Mouse (Mus musculus) heart, postnatal 14 days (tissue): ENCODE results near the gene Gm17334. TPM values are rescaled to one million over a fixed set of nuclear protein-coding genes. Genes with fewer than 3 reads are reported as not detected.
"Not testable (repeated sequence)": the region's sequence is repeated elsewhere in the genome, so short reads cannot be mapped to it uniquely, and the experiment has no call there.

ENCODE experiments used
- DNase-seq, 2 experiments: peaks; one replicate each; pipeline ENCODE4 v3.0.0; 2021 to 2022
- intact Hi-C: fragments of 180-260 bp; cut with DNase I; formaldehyde crosslinking; loops from one replicate; pipeline ENCODE4 v1.15.1; 2025
- total RNA-seq, 2 experiments: library from RNA; stranded (reverse); gene quantifications; 2 replicates each; pipeline ENCODE4 v1.2.3; 2021

The Gm17334 gene
- total RNA-seq, 2 experiments from 2014 or later, result not detected

- DNase-seq, result no peak
- intact Hi-C loops, result no loop called here
These were observed 814 bp upstream of the Gm17334 start for GRCm38 (mm10) chr11:53773641-53774360.

DNA sequence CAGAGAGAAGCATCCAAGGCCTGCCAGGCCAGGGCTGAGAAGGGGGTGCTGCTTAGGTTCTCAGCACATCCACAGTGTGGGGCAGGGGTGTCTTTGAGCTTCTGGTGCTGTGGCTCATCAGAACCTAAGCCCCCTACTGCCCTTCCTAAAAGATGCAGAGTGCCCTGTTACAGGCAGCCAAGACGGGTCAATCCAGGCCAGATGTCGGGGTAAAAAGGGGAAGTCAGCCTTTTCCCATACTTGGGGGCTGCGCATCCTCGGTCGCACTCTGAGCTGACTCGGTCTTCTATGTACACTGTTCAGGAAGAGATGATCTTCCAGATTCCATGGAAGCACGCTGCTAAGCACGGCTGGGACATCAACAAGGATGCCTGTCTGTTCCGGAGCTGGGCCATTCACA, 451 bp downstream of the Gm17334 start:
- intact Hi-C loops, result no loop called here
- no peak for DNase-seq

GRCm38 (mm10) chr11:53771001-53771744, 1.8 kb downstream of the Gm17334 start:
- no peak for DNase-seq
- intact Hi-C loops, result loop anchor here (2.0 kb wide), 1 partner anchor 14 kb away; no protein-coding TSS in a partner anchor

DNA sequence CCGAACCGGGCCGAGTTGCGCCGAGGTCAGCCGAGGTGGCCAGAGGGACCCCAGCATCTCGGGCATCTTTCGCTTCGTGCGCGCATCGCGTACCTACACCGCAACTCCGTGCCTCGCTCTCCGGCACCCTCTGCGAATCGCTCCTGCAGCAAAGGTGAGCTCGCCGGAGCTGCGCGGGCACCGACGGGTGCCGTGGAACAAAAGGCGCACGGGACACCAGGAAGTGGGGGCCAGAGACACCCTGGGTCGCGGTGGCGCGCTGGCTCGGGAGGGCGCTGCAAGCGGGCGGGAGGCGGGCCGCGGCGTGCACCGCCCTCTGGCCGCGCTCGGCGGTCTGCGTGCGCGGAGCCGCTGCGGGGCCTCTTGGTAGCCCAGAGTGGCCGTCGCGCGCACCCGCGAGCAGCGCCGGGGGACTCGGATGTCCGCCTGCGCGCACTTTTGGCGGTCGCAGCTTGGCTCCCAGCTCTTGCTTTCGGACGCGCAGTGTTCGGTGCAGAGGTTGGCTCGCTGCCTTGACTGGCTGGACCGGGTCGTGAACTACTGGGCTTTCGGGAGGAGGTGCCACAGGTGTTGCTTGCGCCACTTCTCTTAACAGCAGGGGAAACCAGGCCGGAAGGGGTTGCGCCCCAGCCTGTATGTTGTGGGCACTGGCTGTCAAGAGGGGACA, 2.7 kb downstream of the Gm17334 start:
- intact Hi-C loops, result loop anchor here (2.0 kb wide), 1 partner anchor 15 kb away; no protein-coding TSS in a partner anchor
- peak; percentile 87 to 88 for DNase-seq

DNA sequence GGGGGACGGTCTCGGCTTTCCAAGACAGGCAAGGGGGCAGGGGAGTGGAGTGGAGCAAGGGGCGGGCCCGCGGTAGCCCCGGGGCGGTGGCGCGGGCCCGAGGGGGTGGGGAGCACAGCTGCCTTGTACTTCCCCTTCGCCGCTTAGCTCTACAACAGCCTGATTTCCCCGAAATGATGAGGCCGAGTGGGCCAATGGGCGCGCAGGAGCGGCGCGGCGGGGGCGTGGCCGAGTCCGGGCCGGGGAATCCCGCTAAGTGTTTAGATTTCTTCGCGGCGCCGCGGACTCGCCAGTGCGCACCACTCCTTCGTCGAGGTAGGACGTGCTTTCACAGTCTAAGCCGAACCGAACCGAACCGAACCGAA, 3.2 kb downstream of the Gm17334 start, which contains the start of gene Irf1:
Gene Irf1 (plus strand): TSS at position 255 of the 365 bp plus-strand sequence.
- intact Hi-C loops, result loop anchor here (2.0 kb wide), 1 partner anchor 15 kb away; no protein-coding TSS in a partner anchor
- peak; percentile 95 to 96 for DNase-seq

DNA sequence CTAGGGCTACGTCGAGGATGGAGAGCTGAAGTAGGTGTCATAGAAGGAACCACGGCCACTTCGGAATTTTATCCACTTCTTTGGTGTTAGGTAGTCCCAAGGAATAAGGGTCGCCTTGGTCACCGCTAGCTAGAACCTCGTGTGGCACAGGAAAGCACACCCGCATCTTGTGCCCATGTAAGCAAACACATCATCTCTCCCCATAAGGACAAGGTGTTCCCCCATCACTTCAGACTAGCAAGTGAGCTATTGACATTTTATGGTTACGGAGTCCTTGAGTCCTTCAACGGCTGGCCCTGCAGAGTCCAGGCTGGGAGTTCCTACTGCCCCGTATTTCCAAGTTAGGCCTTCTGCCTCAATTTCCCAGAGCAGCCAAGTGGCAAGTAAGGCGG, 3.8 kb downstream of the Gm17334 start:
- DNase-seq, result no peak
- intact Hi-C loops, result no loop called here

DNA sequence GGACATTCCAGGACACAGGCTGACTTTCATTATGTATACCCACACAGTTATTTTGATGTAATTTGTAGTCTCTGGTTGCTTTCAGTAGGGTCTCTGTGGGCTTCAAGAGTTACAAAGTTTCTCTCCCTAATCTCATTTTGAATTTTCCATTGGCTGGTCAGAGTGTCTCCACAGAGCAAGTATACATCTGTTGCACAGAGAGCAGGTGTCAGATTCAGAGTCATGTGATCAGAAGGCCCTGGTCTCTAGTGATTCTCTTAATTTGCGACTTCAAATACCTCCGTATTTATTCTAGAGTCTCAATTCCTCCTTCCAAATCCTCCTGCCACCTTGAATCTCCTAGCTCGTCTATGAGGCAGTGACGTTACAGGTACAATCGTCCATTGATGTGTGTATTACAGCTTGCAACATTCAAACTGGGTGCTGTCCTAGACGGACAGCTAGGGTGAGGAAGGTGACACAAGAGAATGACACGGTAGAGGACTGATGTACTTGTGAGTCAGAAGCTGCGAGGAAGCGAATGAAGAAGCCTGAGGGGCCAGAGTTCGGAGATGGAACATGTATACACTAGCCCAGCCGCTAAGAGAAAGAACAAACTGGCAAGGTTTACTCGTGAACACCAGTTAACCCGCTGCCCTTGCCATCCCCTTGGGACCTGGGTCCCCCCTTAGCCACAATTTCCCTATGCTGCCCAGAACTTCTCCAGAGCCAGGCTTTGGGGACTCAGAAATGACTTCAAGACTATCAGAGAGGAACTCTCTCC, 4.4 kb downstream of the Gm17334 start:
- intact Hi-C loops, result no loop called here
- no peak for DNase-seq

- no peak for DNase-seq
- intact Hi-C loops, result no loop called here
These were observed 8.4 kb downstream of the Gm17334 start for GRCm38 (mm10) chr11:53764581-53764980.

GRCm38 (mm10) chr11:53763496-53764140, 9.4 kb downstream of the Gm17334 start:
- peak; percentile 93 to 94 for DNase-seq
- intact Hi-C loops, result no loop called here

GRCm38 (mm10) chr11:53762827-53763495, 10.0 kb downstream of the Gm17334 start:
- DNase-seq, result peak; percentile 84 to 90
- intact Hi-C loops, result no loop called here

DNA sequence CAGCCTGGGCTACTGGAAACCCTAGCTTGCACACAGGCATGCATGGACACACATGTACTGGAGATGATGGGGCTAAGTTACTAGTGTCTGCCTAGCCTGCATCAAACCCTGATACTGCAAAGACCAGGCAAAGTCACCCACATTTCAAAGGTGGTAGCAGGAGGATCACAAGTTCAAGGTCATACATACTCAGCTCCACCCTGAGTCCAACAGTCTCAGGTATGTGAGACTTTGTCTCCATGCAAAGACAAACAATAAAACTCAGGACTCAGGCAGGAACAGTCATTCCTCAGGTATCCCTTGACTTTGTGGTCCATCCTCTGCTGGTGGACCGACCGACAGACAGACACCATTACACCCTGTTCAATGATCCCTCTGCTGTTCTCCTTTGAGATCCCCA, 10.6 kb downstream of the Gm17334 start:
- intact Hi-C loops, result no loop called here
- no peak for DNase-seq

DNA sequence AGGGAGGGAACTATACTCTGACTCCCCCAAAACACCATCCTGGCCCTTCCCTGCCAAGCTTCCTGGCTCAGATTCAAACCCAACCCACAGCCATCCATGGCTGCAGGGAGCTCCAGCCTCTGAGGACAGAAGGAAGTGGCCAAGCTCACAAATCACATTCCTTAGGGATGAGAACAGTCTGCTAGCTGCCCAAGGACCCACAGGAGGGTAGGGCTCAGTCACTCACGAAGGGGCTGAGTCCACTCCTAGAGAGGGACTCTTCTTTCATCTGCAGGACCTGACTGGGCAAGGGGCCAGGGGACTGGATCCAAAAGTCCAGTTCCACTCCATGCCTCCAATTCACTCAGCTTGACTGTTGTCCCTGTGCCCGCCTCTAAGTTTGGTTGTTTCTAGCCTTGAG, 11.2 kb downstream of the Gm17334 start:
- peak; percentile 74 to 80 for DNase-seq
- intact Hi-C loops, result no loop called here

DNA sequence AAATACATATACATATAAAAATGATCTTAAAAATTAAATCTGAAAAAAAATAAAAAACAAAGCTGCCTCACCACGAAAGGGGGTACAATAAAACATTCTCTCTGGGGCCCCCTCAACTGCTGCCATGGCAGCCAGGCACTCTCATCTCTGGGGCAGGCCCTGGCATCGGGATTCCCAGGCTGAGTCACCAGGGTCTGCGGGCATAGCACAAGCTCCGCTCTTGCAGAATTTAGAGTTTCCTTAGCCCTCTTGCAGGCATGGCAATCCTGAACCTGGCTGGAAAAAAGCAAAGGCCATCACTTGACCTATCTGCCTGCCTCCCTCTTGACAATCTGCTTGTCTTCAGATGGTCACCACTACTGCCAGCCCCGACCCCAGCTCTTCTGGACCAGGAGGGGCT, 11.7 kb downstream of the Gm17334 start:
- intact Hi-C loops, result no loop called here
- DNase-seq, result no peak

- intact Hi-C loops, result no loop called here
- no peak for DNase-seq
These were observed 13.2 kb downstream of the Gm17334 start for GRCm38 (mm10) chr11:53759545-53760406.

DNA sequence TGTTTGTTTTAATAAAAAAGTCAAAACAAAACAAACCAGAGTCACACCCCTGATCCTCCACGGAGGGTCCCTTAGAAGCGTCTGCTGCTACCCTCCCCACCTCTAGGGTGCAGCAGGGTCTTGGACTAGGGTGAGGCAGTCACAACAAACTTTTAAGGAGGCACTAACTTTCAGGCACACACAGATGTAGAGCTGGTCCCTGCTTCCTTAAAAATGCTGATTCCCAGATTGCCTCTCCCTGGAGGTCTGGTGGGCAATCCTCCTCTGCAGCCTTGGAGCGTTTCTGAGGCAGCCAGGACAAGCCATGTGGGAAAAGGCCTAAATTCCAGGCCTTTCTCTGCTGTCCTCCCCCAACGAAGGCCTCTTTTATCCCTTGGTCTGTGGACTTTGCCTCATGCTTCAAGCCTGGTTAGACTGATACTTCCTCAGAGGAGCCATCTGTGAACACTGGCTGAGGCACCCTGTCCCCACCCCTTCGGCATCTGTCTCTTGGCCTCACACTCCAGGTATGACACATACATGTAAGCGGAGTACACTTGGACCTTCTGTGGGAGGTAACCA, 14.1 kb downstream of the Gm17334 start:
- DNase-seq, result peak in 1 of 2 experiments; percentile 37
- intact Hi-C loops, result loop anchor here (1.0 kb wide), 1 partner anchor 90 kb away; no protein-coding TSS in a partner anchor

DNA sequence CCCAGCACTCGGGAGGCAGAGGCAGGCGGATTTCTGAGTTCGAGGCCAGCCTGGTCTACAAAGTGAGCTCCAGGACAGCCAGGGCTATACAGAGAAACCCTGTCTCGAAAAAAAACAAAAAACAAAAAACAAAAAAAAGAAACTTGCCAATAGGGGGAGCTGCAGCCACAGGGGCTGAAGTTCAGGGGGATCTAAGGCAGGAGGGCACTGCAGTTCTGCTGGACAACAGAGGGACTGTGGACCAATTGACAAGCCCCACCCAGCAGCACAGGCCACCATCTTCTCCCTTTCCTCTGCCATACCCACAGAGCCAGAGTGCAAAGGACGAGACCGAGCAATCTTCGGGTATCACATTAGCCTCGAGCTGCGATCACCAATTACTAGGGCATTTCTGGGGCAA, 15.0 kb downstream of the Gm17334 start:
- DNase-seq, result not testable (repeated sequence)
- intact Hi-C loops, result loop anchor here (1.0 kb wide), 1 partner anchor 91 kb away; no protein-coding TSS in a partner anchor

GRCm38 (mm10) chr11:53757612-53758011, 15.4 kb downstream of the Gm17334 start:
- intact Hi-C loops, result loop anchor here (1.0 kb wide), 1 partner anchor 92 kb away; no protein-coding TSS in a partner anchor
- no peak for DNase-seq
